Mouse (Mus musculus) lung, embryonic 16.5 days (tissue): Measurements from ENCODE around the gene C1ql1. TPM values are rescaled to one million over a fixed set of nuclear protein-coding genes. Genes with fewer than 3 reads are reported as not detected.

Experiments
- ATAC-seq: fragments of 200-750 bp; cut with Nextera tagmentation; 2 replicates; pipeline ENCODE4 v1.8.0; 2017; ENCODE audit warnings: low read depth, mild to moderate bottlenecking, moderate library complexity
- H3K27ac ChIP-seq: fragments of 300-500 bp; sonication (generic); 2 replicates; pipeline ENCODE4 v1.5.1; 2014; ENCODE audit warnings: mild to moderate bottlenecking, control low read depth, low read length
- H3K27me3 ChIP-seq: fragments of 300-500 bp; sonication (generic); 2 replicates; pipeline ENCODE4 v1.6.1; 2014; ENCODE audit warnings: low read depth, low read length, mixed read lengths; ENCODE audit not compliant: control insufficient read depth, insufficient read depth
- H3K36me3 ChIP-seq: fragments of 300-500 bp; sonication (generic); 2 replicates; pipeline ENCODE4 v1.6.1; 2014; ENCODE audit warnings: low read length; ENCODE audit not compliant: control insufficient read depth, insufficient read depth
- H3K4me1 ChIP-seq: fragments of 300-500 bp; sonication (generic); replicated peaks from 2 replicates; pipeline ENCODE4 v1.6.1; 2014; ENCODE audit warnings: low read length, mixed read lengths; ENCODE audit not compliant: control insufficient read depth, insufficient read depth
- H3K4me2 ChIP-seq: fragments of 300-500 bp; sonication (generic); 2 replicates; pipeline ENCODE4 v1.6.1; 2014; ENCODE audit warnings: low read depth, low read length, control low read depth
- H3K4me3 ChIP-seq: fragments of 300-500 bp; sonication (generic); 2 replicates; pipeline ENCODE4 v1.5.1; 2014; ENCODE audit warnings: mild to moderate bottlenecking, low read length, control low read depth
- H3K9ac ChIP-seq: fragments of 300-500 bp; sonication (generic); 2 replicates; pipeline ENCODE4 v1.6.1; 2014; ENCODE audit warnings: low read length, control low read depth
- H3K9me3 ChIP-seq: fragments of 300-500 bp; sonication (generic); 2 replicates; pipeline ENCODE4 v1.6.1; 2016; ENCODE audit warnings: low read length; ENCODE audit not compliant: control insufficient read depth
- WGBS: fragments of 180-500 bp; shearing (Covaris S2); extraction: QIAGEN DNeasy Blood & Tissue Kit; methylation state at CpG from one replicate; pipeline ENCODE4 v1.1.7; 2014; 5-methylcytosine and 5-hydroxymethylcytosine counted together
- polyA plus RNA-seq: library from polyadenylated mRNA; unstranded; fragments of >200 nt; fragmentation: Nextera tagmentation; extraction: Ambion mirVana; gene quantifications from 2 replicates; pipeline ENCODE4 v1.2.1, GENCODE M21; 2015

C1ql1 gene
- polyA plus RNA-seq, 1 experiment from 2014 or later: 0.60 TPM

DNA sequence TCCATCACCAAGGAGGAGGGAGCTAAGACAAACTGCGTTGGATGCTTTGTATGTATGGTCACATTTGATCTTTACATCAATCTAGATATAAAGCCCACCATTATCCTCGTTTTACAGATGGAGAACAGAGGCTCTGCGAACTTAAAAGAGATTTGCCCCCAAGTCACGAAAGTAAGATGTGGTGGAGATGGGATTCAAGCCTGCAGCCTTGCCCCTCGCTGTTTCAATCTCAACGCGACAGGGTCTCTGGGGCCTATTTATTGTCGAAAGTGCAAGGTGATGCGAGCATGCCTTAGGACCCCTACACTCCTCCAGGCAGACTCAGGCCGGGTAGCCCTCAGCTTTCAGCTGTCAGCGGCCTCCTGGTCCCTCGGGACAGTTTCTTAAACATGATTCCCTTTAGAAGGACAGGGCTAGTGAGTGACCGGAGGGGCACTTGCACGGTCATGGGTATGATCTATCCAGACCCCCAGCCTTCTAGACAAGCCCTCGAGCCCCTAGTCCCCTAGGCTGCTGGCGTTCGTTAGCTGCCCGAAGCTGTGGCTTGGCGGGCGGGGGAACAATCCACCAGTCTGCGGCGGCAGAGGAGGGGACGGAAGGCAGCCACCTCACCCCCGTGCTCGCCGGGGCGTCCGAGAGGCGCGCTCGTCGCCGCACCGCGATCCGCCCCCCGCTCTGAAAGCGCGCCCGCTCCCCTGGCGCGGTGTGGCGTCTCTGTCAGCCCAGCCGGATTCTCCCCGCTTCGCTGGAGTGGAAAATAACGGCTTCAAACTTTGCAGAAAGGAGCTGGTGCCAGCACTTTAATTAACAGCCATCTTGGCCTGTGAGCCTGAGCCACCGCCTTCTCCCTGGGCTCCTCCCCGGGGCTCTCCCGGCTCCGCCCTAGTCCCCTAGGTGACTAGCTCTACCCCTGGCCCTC is 1.8 kb upstream of the C1ql1 start:
- 3% methylated on average over 49 of the region's 51 CpGs for WGBS
- peaks cover 18% of the 10 kb centered on the region for H3K4me1 ChIP-seq

DNA sequence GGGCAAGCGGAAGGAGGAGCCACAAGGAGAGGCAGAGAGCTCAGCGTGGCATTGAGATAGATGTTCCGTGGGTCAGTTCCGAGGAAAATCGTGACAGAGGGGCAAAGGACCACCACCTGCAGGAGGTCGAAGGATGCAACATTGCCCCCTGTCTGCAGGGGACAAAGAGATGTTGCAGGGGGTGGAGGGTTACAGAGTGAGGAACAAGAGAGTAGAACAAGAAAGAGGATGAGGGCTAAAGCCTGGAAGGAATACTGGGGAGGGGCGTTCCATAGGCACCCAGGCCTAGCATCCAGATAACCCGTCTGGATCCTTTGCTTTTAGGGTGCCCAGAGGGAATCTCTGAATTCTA is 480 bp upstream of the C1ql1 start:
- 7% methylated on average over 8 of the region's 8 CpGs for WGBS
- no peaks in the 10 kb centered on the region for H3K36me3 ChIP-seq
- peaks cover 92% of the 10 kb centered on the region for H3K27me3 ChIP-seq
- no peak for ATAC-seq
- H3K4me1 ChIP-seq: peaks cover 18% of the 10 kb centered on the region
- H3K9ac ChIP-seq: no peak overlapping the region; the same call in 1 of the 2 replicates
- H3K4me3 ChIP-seq: peak overlapping the region; percentile 44
- H3K9me3 ChIP-seq: no peaks in the 10 kb centered on the region
- no peak overlapping the region for H3K27ac ChIP-seq
- H3K4me2 ChIP-seq: peak overlapping the region; percentile 71

More for the DNA sequence above, 1.8 kb upstream of the C1ql1 start:
- H3K36me3 ChIP-seq: no peaks in the 10 kb centered on the region
- no peak overlapping the region for H3K27ac ChIP-seq
- peak overlapping the region; percentile 83 for H3K4me2 ChIP-seq
- ATAC-seq: peak; percentile 37; the same call in 1 of the 2 replicates
- no peaks in the 10 kb centered on the region for H3K9me3 ChIP-seq
- H3K9ac ChIP-seq: peak overlapping the region; percentile 64
- peak overlapping the region; percentile 56 for H3K4me3 ChIP-seq
- peaks cover 87% of the 10 kb centered on the region for H3K27me3 ChIP-seq

DNA sequence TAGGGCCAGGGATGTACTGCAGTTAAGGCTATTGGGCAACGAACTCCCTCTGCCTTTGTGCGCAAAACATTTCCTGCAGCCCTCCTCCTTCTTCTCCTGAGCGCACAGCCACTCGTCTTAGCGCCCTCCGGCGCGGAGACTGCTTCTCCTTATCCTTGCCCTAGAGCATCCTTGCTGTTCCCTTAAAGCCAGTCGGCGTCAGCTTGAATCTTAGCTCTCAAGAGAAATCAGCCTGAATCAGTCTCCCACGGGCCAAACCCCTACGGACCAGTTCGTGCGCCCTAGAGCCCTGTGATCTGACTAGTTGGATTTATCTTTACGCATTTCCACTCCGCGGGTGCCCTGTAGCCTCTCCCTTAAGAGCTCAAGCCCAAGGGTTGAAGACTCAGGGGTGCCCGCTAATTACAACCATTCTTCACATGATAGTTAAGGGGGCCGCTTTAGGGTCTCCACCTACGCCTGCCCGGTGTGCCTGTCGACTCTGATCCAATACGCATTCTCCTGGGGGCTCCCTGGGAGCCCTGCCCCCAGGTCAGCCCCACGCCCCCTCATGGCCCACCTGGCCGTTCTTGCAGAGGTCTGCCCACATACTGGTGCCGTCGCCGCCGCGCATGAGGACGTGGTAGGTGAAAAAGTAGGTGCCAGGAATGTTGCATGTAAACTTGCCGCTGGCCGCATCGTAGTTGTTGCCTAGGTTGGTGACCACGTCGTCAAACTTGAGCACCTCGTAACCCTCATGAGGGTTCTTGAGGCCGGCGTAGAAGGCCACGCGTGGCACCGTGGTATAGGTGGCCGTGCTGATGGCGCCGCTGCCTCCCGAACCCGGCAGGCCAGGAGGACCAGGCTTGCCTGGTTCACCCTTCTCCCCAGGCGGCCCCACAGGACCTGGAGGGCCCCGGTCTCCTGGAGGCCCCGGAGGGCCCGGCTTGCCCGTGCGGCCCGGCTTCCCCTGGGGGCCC is 903 bp downstream of the C1ql1 start:
- no peak for ATAC-seq
- H3K9ac ChIP-seq: peak overlapping the region; percentile 45; the same call in 1 of the 2 replicates
- WGBS: 2% methylated on average over 53 of the region's 54 CpGs

DNA sequence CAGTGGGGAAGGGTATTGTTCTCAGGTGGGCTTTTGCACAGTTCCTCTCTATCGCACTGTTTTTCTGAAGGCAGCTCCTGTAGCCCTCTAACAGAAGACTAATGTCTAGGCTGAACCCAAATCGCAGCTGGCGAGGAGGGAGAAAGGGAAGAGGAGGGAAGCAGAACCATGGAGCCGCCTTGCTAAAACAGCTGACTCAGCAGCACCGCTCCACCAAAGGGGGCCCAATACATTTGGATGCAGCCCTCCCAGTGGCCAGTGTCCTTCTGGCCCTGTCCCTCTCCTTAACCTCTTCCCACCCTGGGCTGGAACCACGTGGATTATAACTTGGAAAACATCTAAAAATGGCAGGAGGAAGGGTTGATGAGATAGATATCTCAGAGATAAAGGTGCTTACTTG is 5.3 kb downstream of the C1ql1 start:
- Histone ChIP-seq H3K9me3 (no peaks in the 10 kb centered on the region), H3K4me2 (no peak overlapping the region), H3K4me3 (no peak overlapping the region), H3K27me3 (peaks cover 40% of the 10 kb centered on the region), H3K27ac (no peak overlapping the region), H3K9ac (no peak overlapping the region), H3K4me1 (peaks cover 15% of the 10 kb centered on the region), H3K36me3 (no peaks in the 10 kb centered on the region)
- WGBS: 52% methylated on average over 6 of the region's 6 CpGs
- ATAC-seq: no peak

More for the DNA sequence above, 903 bp downstream of the C1ql1 start:
- Histone ChIP-seq H3K36me3 (no peaks in the 10 kb centered on the region), H3K4me3 (peak overlapping the region; percentile 44), H3K4me2 (peak overlapping the region; percentile 71), H3K9me3 (no peaks in the 10 kb centered on the region), H3K4me1 (peaks cover 18% of the 10 kb centered on the region), H3K27ac (no peak overlapping the region), H3K27me3 (peaks cover 80% of the 10 kb centered on the region)

DNA sequence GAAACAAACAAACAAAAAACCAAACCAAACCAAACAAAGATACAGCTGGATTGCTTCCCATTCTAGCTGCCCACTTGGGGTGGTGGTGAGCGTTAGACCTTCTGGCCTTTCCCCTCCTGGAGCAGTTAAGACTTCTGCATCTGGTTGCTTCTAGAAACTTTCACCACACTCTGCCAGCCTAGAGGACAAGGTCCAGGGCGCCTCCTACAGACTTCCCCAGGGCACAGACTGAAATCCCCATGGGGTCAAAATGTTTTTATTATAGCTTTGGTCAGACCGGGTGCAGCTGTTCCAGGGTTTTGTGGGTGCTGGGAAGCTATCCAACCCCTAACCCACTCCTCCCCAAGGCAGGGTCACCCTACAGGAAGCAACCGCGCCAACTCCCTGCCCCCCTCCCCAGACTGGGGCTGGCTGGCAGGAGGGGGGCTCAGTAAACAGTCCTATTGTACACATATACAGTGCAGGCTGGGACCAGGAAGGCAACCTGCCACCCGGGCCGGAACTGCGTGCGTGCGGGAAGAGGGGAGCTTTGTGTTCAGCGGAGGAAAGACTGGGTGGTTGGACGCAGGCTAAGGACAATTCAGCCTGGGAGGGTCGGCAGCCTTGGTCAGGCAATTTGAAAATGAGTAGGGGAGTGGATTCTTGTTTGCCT is 7.3 kb downstream of the C1ql1 start:
- peaks cover 6% of the 10 kb centered on the region; the same call in 1 of the 2 replicates for H3K4me1 ChIP-seq
- H3K27ac ChIP-seq: no peak overlapping the region
- peaks cover 19% of the 10 kb centered on the region for H3K27me3 ChIP-seq
- no peak overlapping the region for H3K4me3 ChIP-seq
- no peak overlapping the region for H3K9ac ChIP-seq
- H3K36me3 ChIP-seq: no peaks in the 10 kb centered on the region
- WGBS: 24% methylated on average over 13 of the region's 13 CpGs
- peak; percentile 54; the same call in 1 of the 2 replicates for ATAC-seq
- H3K9me3 ChIP-seq: no peaks in the 10 kb centered on the region
- 0 out of 2 replicates have a peak overlapping the region, but pooled peaks have one; percentile 1 for H3K4me2 ChIP-seq

DNA sequence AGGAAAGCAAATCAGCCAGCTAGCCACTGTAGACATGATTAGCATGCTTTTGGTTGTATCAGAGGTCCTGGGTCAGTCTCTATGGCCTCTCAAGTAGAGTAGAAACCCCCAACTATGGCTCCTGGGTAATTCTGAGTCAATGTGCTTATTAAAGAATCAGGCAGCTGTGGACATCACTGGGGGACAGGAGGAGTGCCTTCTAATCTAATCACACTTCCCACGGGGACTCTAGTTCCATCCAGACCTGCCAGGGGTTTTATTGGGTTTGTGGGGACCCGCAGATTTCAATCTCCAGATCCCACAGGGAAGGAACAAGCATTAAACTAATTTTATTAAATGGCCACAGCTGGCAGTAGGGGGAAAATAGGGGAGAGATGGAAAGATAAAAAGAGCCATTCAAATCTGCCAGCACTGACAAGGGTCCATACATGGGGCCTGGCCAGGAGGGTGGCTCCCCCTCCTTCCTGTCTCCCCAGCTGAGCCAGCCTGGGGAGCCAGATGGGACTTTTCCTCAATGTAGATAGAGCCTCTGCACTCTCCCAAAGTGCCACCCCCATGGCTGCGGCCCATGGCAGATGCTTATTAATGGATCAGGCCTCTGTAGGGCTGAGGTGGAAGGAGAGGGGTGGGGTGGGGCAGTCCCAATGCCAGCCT is 8.8 kb downstream of the C1ql1 start:
- peaks cover 6% of the 10 kb centered on the region; the same call in 1 of the 2 replicates for H3K4me1 ChIP-seq
- peaks cover 4% of the 10 kb centered on the region; the same call in 1 of the 2 replicates for H3K27me3 ChIP-seq
- ATAC-seq: no peak
- H3K9me3 ChIP-seq: no peaks in the 10 kb centered on the region
- 80% methylated on average over 3 of the region's 3 CpGs for WGBS
- H3K9ac ChIP-seq: no peak overlapping the region
- no peak overlapping the region for H3K4me2 ChIP-seq
- H3K4me3 ChIP-seq: no peak overlapping the region
- H3K27ac ChIP-seq: no peak overlapping the region
- no peaks in the 10 kb centered on the region for H3K36me3 ChIP-seq

DNA sequence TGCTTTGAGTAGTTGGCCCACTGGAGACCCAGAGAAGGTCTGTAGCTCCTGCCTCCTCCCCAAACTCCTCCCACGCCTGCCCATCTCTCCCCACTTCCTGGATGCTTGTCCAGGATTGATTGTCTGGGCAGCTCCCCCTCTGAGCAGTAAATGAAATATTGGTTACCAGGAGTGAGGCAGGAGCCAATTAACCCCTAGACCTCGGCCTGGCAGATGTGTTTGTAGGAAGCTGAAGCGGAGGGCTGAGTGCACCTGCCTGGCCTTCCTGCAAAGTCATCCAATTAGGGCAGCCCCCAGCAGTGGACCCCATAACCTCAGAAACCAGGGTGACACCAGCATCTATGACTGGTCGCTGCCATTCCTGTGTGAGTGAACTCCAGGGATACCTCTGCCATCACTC is 10.2 kb downstream of the C1ql1 start:
- Histone ChIP-seq H3K4me2 (no peak overlapping the region), H3K4me1 (peaks cover 6% of the 10 kb centered on the region; the same call in 1 of the 2 replicates), H3K27me3 (peaks cover 2% of the 10 kb centered on the region; the same call in 1 of the 2 replicates), H3K9me3 (no peaks in the 10 kb centered on the region), H3K9ac (no peak overlapping the region), H3K4me3 (no peak overlapping the region), H3K27ac (no peak overlapping the region), H3K36me3 (no peaks in the 10 kb centered on the region)
- WGBS: 26% methylated on average over 4 of the region's 4 CpGs
- ATAC-seq: no peak

DNA sequence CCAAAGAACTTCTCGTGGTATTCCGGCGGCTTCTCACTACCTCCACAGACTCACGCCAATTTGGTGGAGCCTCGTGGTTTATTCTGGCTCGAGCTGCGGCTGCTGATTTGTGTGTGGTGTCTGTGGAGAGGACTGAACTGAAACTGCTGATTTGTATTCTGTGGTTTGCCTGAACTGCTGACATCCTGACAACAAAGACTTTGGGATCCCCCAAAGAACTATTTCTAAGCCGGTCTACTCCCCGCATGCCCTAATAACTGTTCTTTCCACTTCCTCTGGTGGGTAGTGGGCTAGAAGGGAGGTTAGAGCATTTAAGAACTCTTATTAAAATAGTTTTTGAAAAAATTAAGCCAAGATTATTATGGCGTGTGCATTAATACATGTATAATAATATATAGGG is 15.8 kb downstream of the C1ql1 start:
- WGBS: 86% methylated on average over 10 of the region's 10 CpGs

More for the DNA sequence above, 15.8 kb downstream of the C1ql1 start:
- H3K9me3 ChIP-seq: no peaks in the 10 kb centered on the region
- H3K4me3 ChIP-seq: no peak overlapping the region
- no peak for ATAC-seq
- H3K27me3 ChIP-seq: no peaks in the 10 kb centered on the region
- no peaks in the 10 kb centered on the region for H3K4me1 ChIP-seq
- no peak overlapping the region for H3K4me2 ChIP-seq
- no peak overlapping the region for H3K27ac ChIP-seq
- H3K9ac ChIP-seq: no peak overlapping the region
- H3K36me3 ChIP-seq: no peaks in the 10 kb centered on the region
